Mouse (Mus musculus): ENCODE results near the gene Alg14. TPM values are rescaled to one million over a fixed set of nuclear protein-coding genes. Genes with fewer than 3 reads are reported as not detected.

Gene Alg14
- polyA plus RNA-seq, 1 experiment from 2014 or later = 32.4 TPM

DNA sequence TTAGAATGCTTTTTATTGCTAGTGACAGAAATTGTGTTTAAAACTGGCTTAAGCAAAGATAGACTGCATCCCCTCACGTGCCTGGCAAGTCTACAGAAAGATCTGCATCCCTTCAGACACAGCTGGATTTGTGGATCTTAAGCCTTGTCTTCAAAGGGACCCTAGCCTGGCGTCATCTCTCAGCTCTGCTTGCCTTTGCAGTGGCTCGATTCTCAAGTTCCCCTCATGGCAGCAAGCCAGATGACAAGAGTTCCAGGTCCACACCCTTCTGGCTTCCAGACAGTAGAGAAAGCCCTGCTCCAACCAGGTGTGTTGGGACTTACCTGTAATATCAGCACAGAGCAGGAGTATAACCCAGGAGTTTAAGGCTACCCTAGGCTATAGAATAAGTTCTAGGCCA is 65.5 kb downstream of the Alg14 start:
- no peak overlapping the region for H3K27ac ChIP-seq (replicated peaks; ENCODE audit: low read depth, low read length)
- H3K27me3 ChIP-seq (ENCODE audit: control insufficient read depth, insufficient read depth, low read length) = no peaks in the 10 kb centered on the region
- 70% methylated on average over 3 of the region's 3 CpGs for WGBS

DNA sequence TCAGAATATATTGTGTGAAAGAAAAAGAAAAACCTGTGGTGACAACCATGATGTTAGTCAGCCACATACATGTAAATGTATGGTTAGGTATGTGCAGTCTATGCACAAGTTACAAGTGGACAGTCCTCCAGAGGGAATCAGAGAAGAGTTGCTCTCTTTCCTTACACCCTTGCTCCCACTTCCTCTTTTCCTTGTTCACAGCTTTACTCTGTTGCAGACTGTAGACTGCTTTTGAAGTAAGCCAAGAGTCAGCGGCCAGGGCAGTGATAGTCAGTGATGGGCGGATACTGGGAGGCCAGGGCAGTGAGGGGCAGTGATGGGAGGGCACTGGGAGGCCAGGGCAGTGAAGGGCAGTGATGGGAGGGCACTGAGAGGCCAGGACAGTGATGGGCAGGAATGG is 66.7 kb downstream of the Alg14 start:
- H3K36me3 ChIP-seq (ENCODE audit: control insufficient read depth, insufficient read depth, low read length) = no peaks in the 10 kb centered on the region
- WGBS = 74% methylated on average over 2 of the region's 2 CpGs
- H3K4me2 ChIP-seq (ENCODE audit: low read depth, severe bottlenecking) = no peak overlapping the region
- no peak overlapping the region for H3K27ac ChIP-seq (replicated peaks; ENCODE audit: low read depth, low read length)
- ATAC-seq (ENCODE audit: insufficient number of reproducible peaks, low FRiP score, low TSS enrichment, low read depth) = no peak
- H3K9ac ChIP-seq (ENCODE audit: low read length) = no peak overlapping the region
- H3K27me3 ChIP-seq (ENCODE audit: control insufficient read depth, insufficient read depth, low read length) = no peaks in the 10 kb centered on the region
- DNase-seq (ENCODE audit: low spot score) = no peak
- H3K4me3 ChIP-seq (ENCODE audit: low read depth, low read length) = no peak overlapping the region
- 0 out of 2 replicates have a peak, but pooled peaks cover 2% of the 10 kb centered on the region for H3K4me1 ChIP-seq (ENCODE audit: control insufficient read depth, insufficient read depth, low read length)
- no peaks in the 10 kb centered on the region for H3K9me3 ChIP-seq (ENCODE audit: control insufficient read depth, low read length)

More for the DNA sequence above, 65.5 kb downstream of the Alg14 start:
- Histone ChIP-seq H3K36me3 (ENCODE audit: control insufficient read depth, insufficient read depth, low read length) (no peaks in the 10 kb centered on the region), H3K4me3 (ENCODE audit: low read depth, low read length) (no peak overlapping the region), H3K4me2 (ENCODE audit: low read depth, severe bottlenecking) (no peak overlapping the region), H3K9ac (ENCODE audit: low read length) (no peak overlapping the region), H3K9me3 (ENCODE audit: control insufficient read depth, low read length) (no peaks in the 10 kb centered on the region), H3K4me1 (ENCODE audit: control insufficient read depth, insufficient read depth, low read length) (0 out of 2 replicates have a peak, but pooled peaks cover 2% of the 10 kb centered on the region)
- ATAC-seq (ENCODE audit: insufficient number of reproducible peaks, low FRiP score, low TSS enrichment, low read depth) (no peak), DNase-seq (ENCODE audit: low spot score) (no peak)

DNA sequence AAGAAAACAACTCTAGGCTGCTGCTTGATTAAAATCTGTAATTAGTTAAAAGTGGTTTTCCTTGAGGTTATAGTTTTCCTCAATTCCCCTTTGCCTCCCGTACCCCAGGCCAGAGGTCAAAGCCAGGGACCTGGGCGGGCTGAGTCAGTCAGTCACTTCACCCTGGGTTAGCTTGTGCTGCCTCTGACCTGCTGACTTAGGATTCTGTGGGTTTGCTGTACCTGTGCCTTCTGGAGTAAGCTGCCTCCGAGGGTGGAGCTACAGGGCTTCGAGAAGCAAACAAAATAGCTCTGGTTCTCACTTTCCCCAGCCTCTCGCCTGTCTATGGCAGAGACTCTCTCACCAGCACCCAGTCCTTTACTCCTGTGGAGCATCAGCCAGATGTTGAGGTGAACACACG is 67.3 kb downstream of the Alg14 start:
- H3K9ac ChIP-seq (ENCODE audit: low read length) = no peak overlapping the region
- no peak overlapping the region for H3K4me3 ChIP-seq (ENCODE audit: low read depth, low read length)
- 77% methylated on average over 6 of the region's 6 CpGs for WGBS
- no peaks in the 10 kb centered on the region for H3K9me3 ChIP-seq (ENCODE audit: control insufficient read depth, low read length)
- H3K27me3 ChIP-seq (ENCODE audit: control insufficient read depth, insufficient read depth, low read length) = no peaks in the 10 kb centered on the region
- H3K4me1 ChIP-seq (ENCODE audit: control insufficient read depth, insufficient read depth, low read length) = 0 out of 2 replicates have a peak, but pooled peaks cover 2% of the 10 kb centered on the region
- DNase-seq (ENCODE audit: low spot score) (no peak), ATAC-seq (ENCODE audit: insufficient number of reproducible peaks, low FRiP score, low TSS enrichment, low read depth) (no peak)
- no peaks in the 10 kb centered on the region for H3K36me3 ChIP-seq (ENCODE audit: control insufficient read depth, insufficient read depth, low read length)
- no peak overlapping the region for H3K4me2 ChIP-seq (ENCODE audit: low read depth, severe bottlenecking)
- H3K27ac ChIP-seq (replicated peaks; ENCODE audit: low read depth, low read length) = no peak overlapping the region

DNA sequence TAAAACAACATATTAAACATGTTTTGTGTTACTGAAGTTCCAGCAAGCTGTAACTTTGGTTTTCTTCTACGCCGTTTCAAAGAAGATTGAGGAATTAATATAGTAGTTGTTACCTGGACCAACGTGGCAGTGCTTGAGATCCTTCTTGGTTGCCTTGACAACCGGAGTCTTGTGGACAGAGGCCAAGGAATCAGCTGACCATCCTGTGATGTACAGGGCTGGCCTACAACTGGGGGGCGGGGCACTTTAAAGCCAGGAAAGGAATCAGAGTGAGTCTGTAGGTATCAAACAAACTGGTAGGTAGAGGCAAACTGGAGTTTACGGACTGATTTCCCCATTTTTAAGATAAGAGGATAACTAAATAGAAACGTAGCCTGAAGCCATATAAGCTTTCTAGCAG is 67.7 kb downstream of the Alg14 start:
- WGBS = 82% methylated on average over 7 of the region's 7 CpGs
- Histone ChIP-seq H3K9me3 (ENCODE audit: control insufficient read depth, low read length) (no peaks in the 10 kb centered on the region), H3K36me3 (ENCODE audit: control insufficient read depth, insufficient read depth, low read length) (no peaks in the 10 kb centered on the region), H3K4me3 (ENCODE audit: low read depth, low read length) (no peak overlapping the region), H3K27me3 (ENCODE audit: control insufficient read depth, insufficient read depth, low read length) (no peaks in the 10 kb centered on the region), H3K4me2 (ENCODE audit: low read depth, severe bottlenecking) (no peak overlapping the region), H3K9ac (ENCODE audit: low read length) (no peak overlapping the region), H3K27ac (replicated peaks; ENCODE audit: low read depth, low read length) (no peak overlapping the region), H3K4me1 (ENCODE audit: control insufficient read depth, insufficient read depth, low read length) (0 out of 2 replicates have a peak, but pooled peaks cover 2% of the 10 kb centered on the region)
- ATAC-seq (ENCODE audit: insufficient number of reproducible peaks, low FRiP score, low TSS enrichment, low read depth) = no peak
- DNase-seq (ENCODE audit: low spot score) = no peak

DNA sequence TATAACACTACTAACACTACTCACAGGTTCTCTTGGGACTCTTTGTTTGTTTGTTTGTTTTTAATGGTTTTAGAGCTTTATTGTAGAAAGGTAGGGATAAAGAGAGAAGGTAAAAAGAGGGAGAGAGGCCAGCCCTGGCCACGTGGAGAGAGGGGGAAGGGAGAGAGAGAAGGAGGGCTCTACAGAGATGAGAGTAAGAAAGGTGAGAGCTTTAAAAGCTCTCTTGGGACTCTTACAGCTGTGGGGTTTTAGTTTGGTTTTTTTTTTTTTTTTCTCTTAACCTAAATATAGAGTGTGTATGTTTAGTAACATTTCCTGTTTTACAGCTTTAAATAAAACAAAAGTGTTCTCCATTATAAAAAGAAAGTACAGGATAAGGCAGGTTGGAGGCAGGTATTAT is 70.4 kb downstream of the Alg14 start:
- Histone ChIP-seq H3K4me3 (ENCODE audit: low read depth, low read length) (no peak overlapping the region), H3K9me3 (ENCODE audit: control insufficient read depth, low read length) (no peaks in the 10 kb centered on the region), H3K27me3 (ENCODE audit: control insufficient read depth, insufficient read depth, low read length) (no peaks in the 10 kb centered on the region), H3K27ac (replicated peaks; ENCODE audit: low read depth, low read length) (no peak overlapping the region), H3K4me2 (ENCODE audit: low read depth, severe bottlenecking) (no peak overlapping the region), H3K9ac (ENCODE audit: low read length) (no peak overlapping the region), H3K4me1 (ENCODE audit: control insufficient read depth, insufficient read depth, low read length) (no peaks in the 10 kb centered on the region), H3K36me3 (ENCODE audit: control insufficient read depth, insufficient read depth, low read length) (no peaks in the 10 kb centered on the region)
- ATAC-seq (ENCODE audit: insufficient number of reproducible peaks, low FRiP score, low TSS enrichment, low read depth) (no peak), DNase-seq (ENCODE audit: low spot score) (no peak)
- 32% methylated on average over 1 of the region's 1 CpGs for WGBS

DNA sequence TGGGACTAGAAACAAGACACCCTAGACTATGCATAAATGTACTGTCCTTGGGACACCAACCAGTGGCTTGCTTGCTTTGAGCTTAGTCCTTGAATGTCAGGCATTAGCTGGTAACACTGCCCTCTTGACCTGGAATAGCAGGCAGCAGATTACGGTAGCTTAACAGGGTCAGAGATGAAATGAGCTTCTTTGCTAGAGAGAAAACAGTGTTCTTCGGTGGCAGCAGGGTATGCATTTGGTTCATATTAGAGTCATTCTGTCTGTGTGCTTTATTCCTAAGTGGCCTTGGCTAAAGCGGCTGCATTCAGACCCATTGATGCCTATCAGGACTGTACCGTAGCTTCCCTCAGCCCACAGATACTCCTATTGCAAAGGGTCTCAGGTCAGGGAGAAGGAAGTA is 72.8 kb downstream of the Alg14 start:
- H3K4me3 ChIP-seq (ENCODE audit: low read depth, low read length) = no peak overlapping the region
- DNase-seq (ENCODE audit: low spot score) (no peak), ATAC-seq (ENCODE audit: insufficient number of reproducible peaks, low FRiP score, low TSS enrichment, low read depth) (no peak)
- no peak overlapping the region for H3K9ac ChIP-seq (ENCODE audit: low read length)
- H3K27ac ChIP-seq (replicated peaks; ENCODE audit: low read depth, low read length) = 0 out of 2 replicates have a peak overlapping the region, but pooled peaks have one; percentile 15
- H3K4me2 ChIP-seq (ENCODE audit: low read depth, severe bottlenecking) = no peak overlapping the region
- no peaks in the 10 kb centered on the region for H3K4me1 ChIP-seq (ENCODE audit: control insufficient read depth, insufficient read depth, low read length)
- no peaks in the 10 kb centered on the region for H3K27me3 ChIP-seq (ENCODE audit: control insufficient read depth, insufficient read depth, low read length)
- no peaks in the 10 kb centered on the region for H3K36me3 ChIP-seq (ENCODE audit: control insufficient read depth, insufficient read depth, low read length)
- no peaks in the 10 kb centered on the region for H3K9me3 ChIP-seq (ENCODE audit: control insufficient read depth, low read length)
- WGBS = 43% methylated on average over 4 of the region's 4 CpGs

DNA sequence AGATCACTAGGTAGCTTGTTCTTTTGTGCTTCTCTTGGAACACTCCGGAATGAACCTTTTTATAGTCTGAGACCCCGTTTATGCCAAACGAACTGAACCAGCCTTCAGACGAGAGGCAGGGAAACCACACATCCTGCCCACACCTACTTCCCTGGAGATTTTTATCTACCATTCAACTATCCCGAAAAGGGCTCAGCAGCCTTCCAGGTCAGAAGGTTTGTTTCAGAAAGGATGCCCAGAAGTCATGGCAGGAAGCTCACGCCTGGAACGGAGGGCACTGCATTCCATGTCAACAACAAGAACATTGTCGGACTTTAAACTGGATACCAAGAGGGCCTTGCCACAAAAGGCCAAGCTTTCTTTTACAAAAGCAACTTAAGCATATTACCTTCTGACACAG is 73.6 kb downstream of the Alg14 start:
- H3K9ac ChIP-seq (ENCODE audit: low read length) = no peak overlapping the region
- H3K4me2 ChIP-seq (ENCODE audit: low read depth, severe bottlenecking) = no peak overlapping the region
- no peaks in the 10 kb centered on the region for H3K36me3 ChIP-seq (ENCODE audit: control insufficient read depth, insufficient read depth, low read length)
- no peak overlapping the region for H3K4me3 ChIP-seq (ENCODE audit: low read depth, low read length)
- WGBS = 73% methylated on average over 8 of the region's 8 CpGs
- ATAC-seq (ENCODE audit: insufficient number of reproducible peaks, low FRiP score, low TSS enrichment, low read depth) (no peak), DNase-seq (ENCODE audit: low spot score) (no peak)
- no peaks in the 10 kb centered on the region for H3K27me3 ChIP-seq (ENCODE audit: control insufficient read depth, insufficient read depth, low read length)
- H3K27ac ChIP-seq (replicated peaks; ENCODE audit: low read depth, low read length) = no peak overlapping the region
- H3K4me1 ChIP-seq (ENCODE audit: control insufficient read depth, insufficient read depth, low read length) = no peaks in the 10 kb centered on the region
- H3K9me3 ChIP-seq (ENCODE audit: control insufficient read depth, low read length) = no peaks in the 10 kb centered on the region

DNA sequence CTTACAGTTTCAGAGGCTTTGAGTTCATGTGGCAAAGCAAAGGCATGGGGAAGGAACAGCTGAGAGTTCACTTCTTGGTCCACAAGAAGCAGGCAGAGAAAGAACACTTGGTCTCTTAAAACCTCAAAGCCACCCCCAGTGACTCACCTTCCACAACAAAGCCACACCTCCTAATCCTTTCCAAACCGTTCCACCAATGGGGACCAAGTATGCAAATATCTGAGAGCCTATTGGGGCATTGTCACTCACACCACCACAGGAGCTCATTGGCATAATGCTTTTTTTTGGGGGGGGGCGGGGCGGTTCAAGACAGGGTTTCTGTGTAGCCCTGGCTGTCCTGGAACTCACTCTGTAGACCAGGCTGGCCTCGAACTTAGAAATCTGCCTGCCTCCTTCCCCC is 77.0 kb downstream of the Alg14 start:
- no peak overlapping the region for H3K27ac ChIP-seq (replicated peaks; ENCODE audit: low read depth, low read length)

DNA sequence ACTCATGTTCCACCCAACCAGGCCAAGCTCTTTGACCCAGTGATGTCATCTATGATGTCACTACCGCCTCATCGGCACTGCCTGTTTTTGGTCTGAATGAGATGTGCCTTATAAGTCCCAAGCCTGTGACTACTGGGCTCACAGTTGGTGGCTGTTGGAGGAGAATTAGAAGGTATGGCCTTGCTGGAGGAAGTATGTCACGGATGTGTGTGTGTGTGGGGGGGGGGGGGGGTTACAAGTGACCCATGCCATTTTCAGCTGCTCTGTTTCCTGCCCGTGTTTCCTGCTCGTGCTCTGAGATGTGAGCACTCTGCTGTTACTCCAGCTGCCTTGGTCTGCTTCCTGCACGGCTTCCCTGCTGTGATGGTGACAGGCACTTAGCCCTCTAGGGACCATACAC is 77.9 kb downstream of the Alg14 start:
- Histone ChIP-seq H3K4me3 (ENCODE audit: low read depth, low read length) (no peak overlapping the region), H3K27me3 (ENCODE audit: control insufficient read depth, insufficient read depth, low read length) (no peaks in the 10 kb centered on the region), H3K9ac (ENCODE audit: low read length) (no peak overlapping the region), H3K27ac (replicated peaks; ENCODE audit: low read depth, low read length) (no peak overlapping the region), H3K4me1 (ENCODE audit: control insufficient read depth, insufficient read depth, low read length) (no peaks in the 10 kb centered on the region), H3K36me3 (ENCODE audit: control insufficient read depth, insufficient read depth, low read length) (no peaks in the 10 kb centered on the region), H3K9me3 (ENCODE audit: control insufficient read depth, low read length) (peaks cover 3% of the 10 kb centered on the region; the same call in 1 of the 2 replicates), H3K4me2 (ENCODE audit: low read depth, severe bottlenecking) (no peak overlapping the region)
- DNase-seq (ENCODE audit: low spot score) (no peak), ATAC-seq (ENCODE audit: insufficient number of reproducible peaks, low FRiP score, low TSS enrichment, low read depth) (no peak)
- 83% methylated on average over 6 of the region's 6 CpGs for WGBS

More for the DNA sequence above, 77.0 kb downstream of the Alg14 start:
- no peak overlapping the region for H3K4me3 ChIP-seq (ENCODE audit: low read depth, low read length)
- no peaks in the 10 kb centered on the region for H3K36me3 ChIP-seq (ENCODE audit: control insufficient read depth, insufficient read depth, low read length)
- DNase-seq (ENCODE audit: low spot score) (no peak), ATAC-seq (ENCODE audit: insufficient number of reproducible peaks, low FRiP score, low TSS enrichment, low read depth) (no peak)
- WGBS = 85% methylated on average over 4 of the region's 4 CpGs
- no peaks in the 10 kb centered on the region for H3K4me1 ChIP-seq (ENCODE audit: control insufficient read depth, insufficient read depth, low read length)
- H3K4me2 ChIP-seq (ENCODE audit: low read depth, severe bottlenecking) = no peak overlapping the region
- peaks cover 3% of the 10 kb centered on the region; the same call in 1 of the 2 replicates for H3K9me3 ChIP-seq (ENCODE audit: control insufficient read depth, low read length)
- H3K27me3 ChIP-seq (ENCODE audit: control insufficient read depth, insufficient read depth, low read length) = no peaks in the 10 kb centered on the region
- no peak overlapping the region for H3K9ac ChIP-seq (ENCODE audit: low read length)

Data from limb, embryonic 11.5 days (tissue).